Mouse (Mus musculus): ENCODE results near the gene Tmem109.

Tmem109 gene

GRCm38 (mm10) chr19:10839010-10839892 is 42.5 kb downstream of the Tmem109 start, which contains the start of gene Slc15a3:
Gene Slc15a3 (plus strand): TSS chr19:10839727.
- DNase-seq, result no peak

GRCm38 (mm10) chr19:10835671-10836070 is 46.1 kb downstream of the Tmem109 start:
- DNase-seq, result no peak

GRCm38 (mm10) chr19:10833611-10834010 is 48.2 kb downstream of the Tmem109 start:
- no peak for DNase-seq

GRCm38 (mm10) chr19:10832030-10832429 is 49.8 kb downstream of the Tmem109 start:
- DNase-seq, result no peak

- peak; percentile 61 for DNase-seq
Measured at GRCm38 (mm10) chr19:10831424-10831823, 50.4 kb downstream of the Tmem109 start.

GRCm38 (mm10) chr19:10829436-10830175 is 52.2 kb downstream of the Tmem109 start, which contains the start of gene Cd6:
Gene Cd6 (minus strand): TSS chr19:10830058.
- no peak for DNase-seq

- no peak for DNase-seq
Measured at GRCm38 (mm10) chr19:10828321-10828720, 53.5 kb downstream of the Tmem109 start.

GRCm38 (mm10) chr19:10824061-10824460 is 57.7 kb downstream of the Tmem109 start:
- no peak for DNase-seq

- no peak for DNase-seq
Measured at GRCm38 (mm10) chr19:10822534-10822933, 59.3 kb downstream of the Tmem109 start.

- DNase-seq, result no peak
Measured at GRCm38 (mm10) chr19:10821319-10821718, 60.5 kb downstream of the Tmem109 start.

All from kidney, adult 9 months (tissue).